Mouse (Mus musculus): Measurements from ENCODE around the gene Dusp18.

- TF ChIP-seq POLR2A (IDR thresholded peaks at IDR 0.05; ENCODE audit: borderline replicate concordance, extremely low read depth, low read depth, low read length) (no peak), CTCF (IDR thresholded peaks at IDR 0.05; ENCODE audit: insufficient read depth, low read length) (no peak)
These were observed 14.2 kb downstream of the Dusp18 start for GRCm38 (mm10) chr11:3909236-3909635.
